11 mouse cellular contexts compared by ENCODE assay signal in the genomic region with DNA sequence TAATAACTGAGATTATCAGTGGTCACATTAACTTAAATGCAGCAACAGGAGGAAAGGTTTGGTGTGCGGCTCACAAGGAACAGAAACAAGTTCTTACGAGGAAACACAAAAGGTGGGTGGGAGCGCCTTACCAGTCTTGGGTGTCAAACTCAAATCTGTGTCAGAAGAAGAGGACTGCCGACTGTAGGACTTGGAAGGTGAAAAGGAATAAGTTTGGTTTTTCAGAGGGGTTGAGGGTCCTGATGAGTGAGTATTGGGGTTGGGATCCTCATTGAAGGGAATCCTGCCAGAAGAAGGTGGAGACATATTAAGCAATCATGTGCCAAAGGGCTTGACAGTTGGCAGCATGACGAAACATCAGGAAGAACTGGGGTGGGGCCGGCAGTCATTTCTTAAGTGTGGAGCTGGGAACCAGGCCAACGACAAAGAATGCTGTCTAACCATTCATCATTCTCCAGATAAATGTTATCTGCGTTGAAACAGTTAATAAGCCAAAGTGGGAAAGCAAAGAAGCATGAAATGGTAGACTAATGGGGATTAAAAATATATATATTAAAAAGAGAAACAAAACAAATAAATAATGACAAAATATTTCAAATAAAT. TPM values are rescaled to one million over a fixed set of nuclear protein-coding genes. Genes with fewer than 3 reads are reported as not detected.
DNase-seq lines count a peak whose midpoint lies in the region; ATAC-seq and TF ChIP-seq lines count a peak whose summit lies in the region.
"Had no signal": no experiment of that assay in that cellular context is flagged by ENCODE, and none has a peak within 500 bp of the region (broad histone marks: within the 10 kb centered on the region; RNA-seq: fewer than 3 reads in every experiment).

No protein-coding gene starts in this region.

- H3K27me3 ChIP-seq in heart, embryonic 12.5 days (replicated peaks): no peaks in the 10 kb centered on the region
- H3K27me3 ChIP-seq in MEL (ENCODE audit: control insufficient read depth in 1 of 2, insufficient read depth in 2 of 2, low read length in 2 of 2): no peaks in the 10 kb centered on the region

- peaks cover 1% of the 10 kb centered on the region; the same call in 1 of the 2 replicates for H3K79me2 ChIP-seq in MEL (ENCODE audit: control insufficient read depth, insufficient read depth, low read length, poor library complexity)

- TF ChIP-seq EP300 in MEL (IDR thresholded peaks at IDR 0.05; ENCODE audit: low read depth in 1 of 2, low read length in 2 of 2): peak; percentile 87 to 92

- no peak for TF ChIP-seq POLR2A in MEL (IDR thresholded peaks at IDR 0.05; ENCODE audit: control insufficient read depth in 1 of 2, insufficient read depth in 1 of 2, low read depth in 1 of 2, low read length in 2 of 2, poor library complexity in 1 of 2)

- no peaks in the 10 kb centered on the region for H3K9me3 ChIP-seq in heart, embryonic 12.5 days (replicated peaks)
- no peaks in the 10 kb centered on the region for H3K9me3 ChIP-seq in MEL (replicated peaks; ENCODE audit: insufficient read depth, low read length)
- H3K9me3 ChIP-seq: hindbrain, embryonic 10.5 days had no signal

- TF ChIP-seq RAD21 in MEL (IDR thresholded peaks at IDR 0.05; ENCODE audit: low read depth, low read length): no peak

- DNase-seq in heart, adult 18-20 months: peak; percentile 28 to 52
- peak; percentile 86 for DNase-seq in MEL (ENCODE audit: low read depth, low spot score)
- DNase-seq in heart, postnatal 4 days: peak; percentile 19
- DNase-seq in lung, postnatal 10 days: peak; percentile 72
- no peak for DNase-seq in thymus, postnatal 4 days
- DNase-seq in embryo, embryonic 11 days: no peak
- DNase-seq: midbrain, embryonic 14.5 days had no signal

- H3K9ac ChIP-seq in heart, embryonic 12.5 days: no peak overlapping the region
- peak overlapping the region; percentile 55 for H3K9ac ChIP-seq in MEL (ENCODE audit: control insufficient read depth, low read depth, low read length, poor library complexity, severe bottlenecking)

- H3K36me3 ChIP-seq in heart, embryonic 12.5 days: peaks cover 26% of the 10 kb centered on the region
- peaks cover 15 to 41% of the 10 kb centered on the region in 2 experiments for H3K36me3 ChIP-seq in MEL (ENCODE audit: control insufficient read depth in 1 of 2, insufficient read depth in 2 of 2, low read length in 2 of 2)

- ATAC-seq in heart, embryonic 12.5 days (ENCODE audit: insufficient number of reproducible peaks, low FRiP score): no peak
- no peak for ATAC-seq in monocyte, adult 5-6 weeks (replicated peaks; ENCODE audit: insufficient number of reproducible peaks, low FRiP score, low TSS enrichment, poor library complexity, severe bottlenecking)

- H3K27ac ChIP-seq in heart, embryonic 12.5 days (ENCODE audit: poor library complexity, severe bottlenecking): no peak overlapping the region
- H3K27ac ChIP-seq in MEL (ENCODE audit: control insufficient read depth, low read depth, low read length): peak overlapping the region; percentile 97
- H3K27ac ChIP-seq: hindbrain, embryonic 10.5 days; left cerebral cortex, adult 2 months had no signal

- H3K4me3 ChIP-seq in heart, embryonic 12.5 days: no peak overlapping the region
- H3K4me3 ChIP-seq in MEL (ENCODE audit: control insufficient read depth in 1 of 2, insufficient read depth in 1 of 2, low read depth in 2 of 2, low read length in 2 of 2): peak overlapping the region; percentile 14 to 26
- H3K4me3 ChIP-seq: hindbrain, embryonic 10.5 days; left cerebral cortex, adult 2 months had no signal

- H3K4me1 ChIP-seq in heart, embryonic 12.5 days (replicated peaks): peaks cover 7% of the 10 kb centered on the region; the same call in 1 of the 2 replicates
- peaks cover 22 to 39% of the 10 kb centered on the region in 2 experiments for H3K4me1 ChIP-seq in MEL (ENCODE audit: control insufficient read depth in 1 of 2, insufficient read depth in 2 of 2, low read length in 2 of 2)
- H3K4me1 ChIP-seq: hindbrain, embryonic 10.5 days had no signal

- no peak for TF ChIP-seq CTCF in MEL (IDR thresholded peaks at IDR 0.05 in 2 of 3, conservative IDR thresholded peaks at IDR 0.05 in 1 of 3; ENCODE audit: control insufficient read depth in 1 of 3, insufficient read depth in 1 of 3, low read depth in 2 of 3, low read length in 3 of 3, poor library complexity in 1 of 3, severe bottlenecking in 1 of 3)

- no peak overlapping the region for H3K4me2 ChIP-seq in heart, embryonic 12.5 days

- 56% methylated on average over 8 of the region's 8 CpGs for WGBS in heart, embryonic 12.5 days

TF ChIP-seq in MEL, 35 proteins besides CTCF, POLR2A, EP300 and RAD21:
- 0 out of 2 replicates have a peak, but pooled peaks have one; percentile 35 for TF ChIP-seq MAFK (IDR thresholded peaks at IDR 0.05; ENCODE audit: borderline replicate concordance, low read depth, low read length)
- 0 out of 2 replicates have a peak, but pooled peaks have one; percentile 80 for TF ChIP-seq CHD1 (IDR thresholded peaks at IDR 0.05; ENCODE audit: low read depth, low read length)
- TF ChIP-seq USF1 (IDR thresholded peaks at IDR 0.05; ENCODE audit: low read depth, low read length): peak; percentile 70; the same call in 1 of the 2 replicates
- 0 out of 2 replicates have a peak, but pooled peaks have one; percentile 29 for TF ChIP-seq ZKSCAN1 (IDR thresholded peaks at IDR 0.05; ENCODE audit: low read depth, low read length)
- TF ChIP-seq BHLHE40 (IDR thresholded peaks at IDR 0.05; ENCODE audit: borderline replicate concordance, low read depth, low read length): peak; percentile 88
- TF ChIP-seq HCFC1 (IDR thresholded peaks at IDR 0.05; ENCODE audit: low read depth, low read length): 0 out of 2 replicates have a peak, but pooled peaks have one; percentile 19
- no peak for TF ChIP-seq USF2 (IDR thresholded peaks at IDR 0.05; ENCODE audit: borderline replicate concordance in 1 of 2, insufficient read depth in 1 of 2, low read depth in 1 of 2, low read length in 2 of 2)
- peak; percentile 66 for TF ChIP-seq ELF1 (IDR thresholded peaks at IDR 0.05; ENCODE audit: low read depth, low read length)
- peak; percentile 75 for TF ChIP-seq MYB (IDR thresholded peaks at IDR 0.05; ENCODE audit: low read depth, low read length)
- TF ChIP-seq TBP (IDR thresholded peaks at IDR 0.05; ENCODE audit: low read depth, low read length): no peak
- TF ChIP-seq ETS1 (IDR thresholded peaks at IDR 0.05; ENCODE audit: low read depth, low read length): peak; percentile 97
- TF ChIP-seq NRF1 (IDR thresholded peaks at IDR 0.05; ENCODE audit: insufficient read depth, low read depth, low read length, poor library complexity, severe bottlenecking): no peak
- peak; percentile 7; the same call in 1 of the 2 replicates for TF ChIP-seq ZNF384 (IDR thresholded peaks at IDR 0.05; ENCODE audit: low read depth, low read length)
- TF ChIP-seq MAZ (IDR thresholded peaks at IDR 0.05; ENCODE audit: low read depth, low read length): 0 out of 2 replicates have a peak, but pooled peaks have one; percentile 40
- TF ChIP-seq ZMIZ1 (IDR thresholded peaks at IDR 0.05; ENCODE audit: low read depth, low read length): 0 out of 2 replicates have a peak, but pooled peaks have one; percentile 29
- TF ChIP-seq TAL1 (IDR thresholded peaks at IDR 0.05; ENCODE audit: low read length): no peak
- TF ChIP-seq RCOR1 (IDR thresholded peaks at IDR 0.05; ENCODE audit: low read depth, low read length): 0 out of 2 replicates have a peak, but pooled peaks have one; percentile 35
- TF ChIP-seq GABPA (IDR thresholded peaks at IDR 0.05; ENCODE audit: low read depth, low read length): no peak
- TF ChIP-seq JUND (IDR thresholded peaks at IDR 0.05; ENCODE audit: low read depth, low read length): no peak
- no peak; the same call in 1 of the 2 replicates for TF ChIP-seq ZC3H11A (IDR thresholded peaks at IDR 0.05; ENCODE audit: low read depth, low read length)
- peak; percentile 43; the same call in 1 of the 2 replicates for TF ChIP-seq MYC (IDR thresholded peaks at IDR 0.05; ENCODE audit: low read depth, low read length)
- no peak for TF ChIP-seq CHD2 (IDR thresholded peaks at IDR 0.05; ENCODE audit: low read length)
- TF ChIP-seq MAX (IDR thresholded peaks at IDR 0.05; ENCODE audit: low read length): peak; percentile 86
- peak; percentile 81; the same call in 1 of the 2 replicates for TF ChIP-seq TCF12 (IDR thresholded peaks at IDR 0.05; ENCODE audit: low read depth, low read length)
- TF ChIP-seq GATA1 (IDR thresholded peaks at IDR 0.05; ENCODE audit: low read depth, low read length): peak; percentile 85
- peak; percentile 98 for TF ChIP-seq MXI1 (IDR thresholded peaks at IDR 0.05; ENCODE audit: low read depth, low read length)
- no peak; the same call in 1 of the 2 replicates for TF ChIP-seq NELFE (IDR thresholded peaks at IDR 0.05; ENCODE audit: low read depth, low read length)
- peak; percentile 93 for TF ChIP-seq SIN3A (IDR thresholded peaks at IDR 0.05; ENCODE audit: low read length)
- TF ChIP-seq E2F4 (IDR thresholded peaks at IDR 0.05; ENCODE audit: borderline replicate concordance, low read depth, low read length): 0 out of 2 replicates have a peak, but pooled peaks have one; percentile 31
- peak; percentile 20; the same call in 1 of the 2 replicates for TF ChIP-seq MEF2A (IDR thresholded peaks at IDR 0.05; ENCODE audit: extremely low read depth, insufficient replicate concordance, low read depth, low read length, poor library complexity, severe bottlenecking)
- TF ChIP-seq POLR2AphosphoS2 (IDR thresholded peaks at IDR 0.05; ENCODE audit: low read length): no peak

RNA-seq across cellular contexts. Expression of a gene that starts 27.4 kb away (rescaled TPM):
- 10 to 100 TPM; 11.0 to 14.5 TPM for total RNA-seq in heart, adult 18-20 months (2021)
- polyA plus RNA-seq in heart, embryonic 12.5 days (2016; fragmentation: Nextera tagmentation; extraction: Ambion mirVana): 25.1 and 25.6 TPM in 2 replicates
- total RNA-seq in MEL (2012; rRNA removed): 16.2 and 19.8 TPM in 2 replicates
- polyA plus RNA-seq in MEL (2012; ENCODE audit: insufficient read depth in 1 of 2, insufficient read length in 2 of 2, low read depth in 1 of 2, low replicate concordance in 2 of 2, missing spikeins in 1 of 2): 10 to 100 TPM; 30.5 to 47.6 TPM
- 10 to 100 TPM; 21.5 to 24.9 TPM for total RNA-seq in heart, postnatal 4 days (2021)
- 27.2 to 49.6 TPM (median 31.8 TPM) in 3 replicates for total RNA-seq in monocyte, adult 5-6 weeks (2017)

Comparison
In these comparisons a context has a peak if more than half of its experiments do, and no peak if none do; other contexts are left out.
1. DNase-seq: peak in heart, adult 18-20 months (2 of 2), MEL (single experiment), heart, postnatal 4 days (single experiment) and lung, postnatal 10 days (single experiment); none in thymus, postnatal 4 days (single experiment) and embryo, embryonic 11 days (single experiment).